Mouse (Mus musculus) liver, postnatal 0 days (tissue): ENCODE measurements around the gene Ndufs2. TPM values are rescaled to one million over a fixed set of nuclear protein-coding genes. Genes with fewer than 3 reads are reported as not detected.
A peak's percentile ranks its signal among the peaks of the same experiment; 100 is the strongest.

Experiments
- ATAC-seq: fragments of 200-750 bp; cut with Nextera tagmentation; 2 replicates; pipeline ENCODE4 v1.8.0; 2017; ENCODE audit warnings: mild to moderate bottlenecking, moderate library complexity
- DNase-seq: peaks from one replicate; pipeline ENCODE4 v3.0.0-alpha.2; 2016
- H3K27ac ChIP-seq: fragments of 300-500 bp; sonication (generic); 2 replicates; pipeline ENCODE4 v1.5.1; 2014; ENCODE audit warnings: antibody characterized with exemption, moderate library complexity, mild to moderate bottlenecking, low read depth
- H3K27me3 ChIP-seq: fragments of 300-500 bp; sonication (generic); 2 replicates; pipeline ENCODE4 v1.6.1; 2014; ENCODE audit warnings: low read length, control low read depth, mixed read lengths; ENCODE audit not compliant: insufficient read depth
- H3K36me3 ChIP-seq: fragments of 300-500 bp; sonication (generic); replicated peaks from 2 replicates; pipeline ENCODE4 v1.6.1; 2014; ENCODE audit warnings: mild to moderate bottlenecking, control low read depth, low read length, moderate library complexity, mixed read lengths; ENCODE audit not compliant: insufficient read depth
- H3K4me1 ChIP-seq: fragments of 300-500 bp; sonication (generic); 2 replicates; pipeline ENCODE4 v1.6.1; 2014; ENCODE audit warnings: antibody characterized with exemption, mild to moderate bottlenecking, control low read depth; ENCODE audit not compliant: insufficient read depth
- H3K4me2 ChIP-seq: fragments of 300-500 bp; sonication (generic); 2 replicates; pipeline ENCODE4 v1.6.1; 2014; ENCODE audit warnings: low read depth, mild to moderate bottlenecking, low read length, moderate library complexity, mixed read lengths
- H3K4me3 ChIP-seq: fragments of 300-500 bp; sonication (generic); 2 replicates; pipeline ENCODE4 v1.5.1; 2014; ENCODE audit warnings: low read depth, low read length
- H3K9ac ChIP-seq: fragments of 300-500 bp; sonication (generic); replicated peaks from 2 replicates; pipeline ENCODE4 v1.6.1; 2014; ENCODE audit warnings: mild to moderate bottlenecking, moderate library complexity
- H3K9me3 ChIP-seq: fragments of 300-500 bp; sonication (generic); 2 replicates; pipeline ENCODE4 v1.6.1; 2016; ENCODE audit warnings: mild to moderate bottlenecking, control low read depth, low read length, mixed read lengths
- CTCF ChIP-seq: sonication (generic); IDR thresholded peaks from 2 replicates; pipeline ENCODE4 v1.5.1; 2016; ENCODE audit warnings: antibody characterized with exemption, low read depth
- EP300 ChIP-seq: IDR thresholded peaks from 2 replicates; pipeline ENCODE4 v1.6.1; 2016; ENCODE audit warnings: antibody characterized with exemption, low read depth, mild to moderate bottlenecking
- WGBS: fragments of 180-500 bp; shearing (Covaris S2); extraction: QIAGEN DNeasy Blood & Tissue Kit; methylation state at CpG from one replicate; pipeline ENCODE4 v1.1.7; 2014; ENCODE audit not compliant: insufficient replicate concordance; 5-methylcytosine and 5-hydroxymethylcytosine counted together
- polyA plus RNA-seq: library from polyadenylated mRNA; unstranded; fragments of >200 nt; fragmentation: Nextera tagmentation; extraction: Ambion mirVana; gene quantifications from 2 replicates; pipeline ENCODE4 v1.2.1, GENCODE M21; 2015

Gene Ndufs2
- polyA plus RNA-seq, 1 experiment from 2014 or later = 158 TPM

DNA sequence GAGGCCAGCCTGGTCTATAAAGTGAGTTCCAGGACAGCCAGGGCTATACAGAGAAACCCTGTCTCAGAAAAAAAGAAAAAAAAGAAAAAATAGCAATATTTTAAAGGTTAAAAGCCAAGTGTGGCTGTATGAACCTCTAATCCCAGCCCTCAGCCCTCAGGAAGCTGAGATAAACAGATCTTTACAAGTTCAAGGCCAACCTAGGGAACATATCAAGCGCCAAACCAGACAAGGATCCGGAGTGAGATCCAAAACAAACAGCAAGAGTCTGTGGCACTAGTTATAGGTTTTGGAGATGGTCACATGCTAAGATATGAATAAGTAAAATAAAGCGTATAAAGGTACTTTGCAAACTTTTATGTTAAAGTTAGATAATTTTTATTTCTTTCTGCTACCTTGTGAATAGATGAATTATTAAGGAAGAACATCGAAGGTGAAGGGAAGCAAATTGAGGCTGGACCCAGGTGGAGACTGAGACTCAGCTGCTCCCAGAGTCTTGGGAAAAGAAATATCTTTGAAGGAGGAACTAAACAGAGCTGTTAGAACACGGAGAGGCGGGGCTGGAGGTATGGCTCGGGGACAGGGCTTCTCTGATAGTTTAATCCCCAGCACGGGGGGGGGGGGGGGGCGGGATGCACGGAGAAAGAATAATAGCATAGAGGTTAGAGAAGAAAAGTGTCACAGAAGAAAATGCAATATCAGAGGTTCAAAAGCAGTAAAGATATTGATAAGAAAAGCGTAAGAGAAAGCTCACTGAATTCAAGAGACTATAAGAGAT is 47.5 kb downstream of the Ndufs2 start:
- Histone ChIP-seq H3K36me3 (no peaks in the 10 kb centered on the region), H3K27ac (peak overlapping the region; percentile 91), H3K4me2 (0 out of 2 replicates have a peak overlapping the region, but pooled peaks have one; percentile 30), H3K9ac (no peak overlapping the region), H3K9me3 (no peaks in the 10 kb centered on the region), H3K27me3 (no peaks in the 10 kb centered on the region), H3K4me3 (no peak overlapping the region), H3K4me1 (no peaks in the 10 kb centered on the region)
- 30% methylated on average over 10 of the region's 11 CpGs for WGBS
- DNase-seq = peak; percentile 42
- TF ChIP-seq CTCF (no peak), EP300 (0 out of 2 replicates have a peak, but pooled peaks have one; percentile 12)
- ATAC-seq = peak; percentile 84

GRCm38 (mm10) chr1:171200769-171201168 is 50.4 kb downstream of the Ndufs2 start:
- Histone ChIP-seq H3K4me2 (no peak overlapping the region), H3K4me3 (no peak overlapping the region), H3K4me1 (peaks cover 6% of the 10 kb centered on the region; the same call in 1 of the 2 replicates), H3K9ac (no peak overlapping the region), H3K9me3 (no peaks in the 10 kb centered on the region), H3K27me3 (peaks cover 9% of the 10 kb centered on the region; the same call in 1 of the 2 replicates), H3K27ac (no peak overlapping the region), H3K36me3 (no peaks in the 10 kb centered on the region)
- 93% methylated on average over 1 of the region's 1 CpGs for WGBS
- DNase-seq (no peak), ATAC-seq (no peak)
- TF ChIP-seq CTCF (no peak), EP300 (no peak)

GRCm38 (mm10) chr1:171199532-171199931 is 51.7 kb downstream of the Ndufs2 start:
- ATAC-seq = no peak
- peaks cover 17% of the 10 kb centered on the region; the same call in 1 of the 2 replicates for H3K27me3 ChIP-seq
- WGBS = 64% methylated on average over 1 of the region's 1 CpGs

GRCm38 (mm10) chr1:171195887-171196397 is 55.2 kb downstream of the Ndufs2 start, which contains the start of gene Pcp4l1:
Pcp4l1 (minus strand) TSS chr1:171196268.
- H3K9ac ChIP-seq = peak within 1 kb of the TSS; percentile 39
- H3K36me3 ChIP-seq = no peaks in the 10 kb centered on the region
- no peak within 1 kb of the TSS for H3K27ac ChIP-seq
- H3K4me3 ChIP-seq = peak within 1 kb of the TSS; percentile 57
- peak within 1 kb of the TSS; percentile 77 for H3K4me2 ChIP-seq
- peaks cover 8% of the 10 kb centered on the region; the same call in 1 of the 2 replicates for H3K4me1 ChIP-seq
- no peak for TF ChIP-seq CTCF
- no peak for TF ChIP-seq EP300
- DNase-seq (peak; percentile 60), ATAC-seq (peak; percentile 82)
- no peaks in the 10 kb centered on the region for H3K9me3 ChIP-seq
- WGBS = under 1% methylated on average over 32 of the region's 33 CpGs
- peaks cover 21% of the 10 kb centered on the region for H3K27me3 ChIP-seq

More at GRCm38 (mm10) chr1:171199532-171199931, 51.7 kb downstream of the Ndufs2 start:
- H3K4me3 ChIP-seq = no peak overlapping the region
- H3K27ac ChIP-seq = no peak overlapping the region
- DNase-seq = no peak
- H3K4me2 ChIP-seq = no peak overlapping the region
- H3K36me3 ChIP-seq = no peaks in the 10 kb centered on the region
- peaks cover 8% of the 10 kb centered on the region; the same call in 1 of the 2 replicates for H3K4me1 ChIP-seq
- no peak for TF ChIP-seq EP300
- no peak for TF ChIP-seq CTCF
- H3K9ac ChIP-seq = no peak overlapping the region
- H3K9me3 ChIP-seq = no peaks in the 10 kb centered on the region

DNA sequence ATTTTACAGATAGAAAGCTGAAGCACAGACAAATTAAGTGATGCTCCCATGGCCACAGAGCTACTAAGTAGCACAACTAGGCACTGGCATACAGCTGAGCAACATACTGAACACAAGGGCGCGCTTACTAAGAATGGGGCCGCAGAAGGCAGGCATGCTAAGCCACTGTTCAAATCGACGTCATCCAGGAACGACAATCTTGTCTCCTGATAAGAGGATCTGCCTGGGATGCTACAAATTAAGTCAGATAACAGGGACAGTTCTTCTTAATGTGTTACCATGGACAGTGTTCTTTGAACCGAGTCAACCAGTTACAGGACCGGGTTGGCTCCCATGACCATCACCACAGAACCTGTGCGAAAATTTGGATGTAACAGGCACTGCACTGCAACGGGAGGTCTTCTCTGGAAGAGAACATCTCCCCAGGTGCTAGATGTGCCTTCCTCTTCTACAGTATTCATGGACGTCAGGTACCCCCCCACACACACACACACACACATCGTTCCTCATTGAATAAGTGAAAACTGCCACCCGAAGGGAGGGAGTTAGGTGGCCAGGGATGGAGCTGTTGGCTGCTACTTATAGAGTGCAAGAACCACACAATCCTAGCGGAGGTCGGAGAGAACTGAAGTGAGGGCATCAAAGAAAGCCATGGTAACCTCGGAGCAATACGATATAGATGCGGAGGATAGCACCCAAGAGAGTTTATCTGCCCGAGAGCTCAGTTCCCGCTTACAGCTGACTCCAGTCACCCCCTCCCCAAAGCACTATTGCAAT is 56.0 kb downstream of the Ndufs2 start:
- WGBS = 11% methylated on average over 20 of the region's 20 CpGs
- TF ChIP-seq EP300 = no peak
- TF ChIP-seq CTCF = no peak
- Histone ChIP-seq H3K4me2 (peak overlapping the region; percentile 77), H3K36me3 (no peaks in the 10 kb centered on the region), H3K27me3 (peaks cover 21% of the 10 kb centered on the region), H3K4me3 (peak overlapping the region; percentile 57), H3K4me1 (peaks cover 8% of the 10 kb centered on the region; the same call in 1 of the 2 replicates), H3K9me3 (no peaks in the 10 kb centered on the region), H3K27ac (no peak overlapping the region), H3K9ac (peak overlapping the region; percentile 39)
- no peak for ATAC-seq
- DNase-seq = no peak
